Mouse (Mus musculus): ENCODE measurements around the gene Nfic. TPM values are rescaled to one million over a fixed set of nuclear protein-coding genes. Genes with fewer than 3 reads are reported as not detected.

The Nfic gene
- total RNA-seq, 2 experiments from 2014 or later = 8.2 to 23.8 TPM

DNA sequence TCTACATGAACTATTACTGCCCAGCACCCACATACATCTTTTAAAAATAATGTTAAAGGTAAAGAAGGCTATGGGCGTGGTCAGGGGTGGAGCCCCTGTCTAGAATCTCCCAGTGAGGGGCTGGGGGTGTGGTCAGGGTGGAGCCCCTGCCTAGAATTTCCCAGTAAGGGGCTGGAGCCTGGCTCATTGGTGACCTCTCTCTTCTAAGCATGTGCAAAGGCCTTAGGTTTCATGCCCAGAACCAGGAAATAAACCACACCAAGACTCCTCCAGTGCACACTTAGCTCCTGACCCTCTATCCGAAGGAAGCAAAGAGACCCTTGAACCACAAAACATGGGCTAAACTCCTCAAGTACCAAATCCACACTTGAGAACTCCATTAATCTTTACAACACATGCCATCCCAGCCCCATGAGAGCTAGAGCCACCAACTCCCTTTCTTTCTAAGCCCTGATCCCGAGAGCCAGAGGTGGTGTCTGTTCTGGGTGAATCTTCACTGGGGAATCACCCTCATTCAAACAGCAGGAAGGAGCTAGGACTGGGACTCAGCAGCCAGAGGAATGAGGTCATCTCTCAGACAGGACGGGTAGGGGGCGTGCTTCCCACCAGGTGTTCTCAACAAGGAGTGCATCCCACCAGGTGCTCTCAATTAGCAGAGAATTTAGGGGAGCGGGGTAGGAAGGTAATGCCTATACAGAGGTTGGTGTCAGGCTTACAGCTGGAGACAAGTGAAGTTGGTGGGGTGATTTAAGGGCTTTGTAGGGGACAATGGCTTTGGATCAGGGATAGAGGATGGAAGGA, 78.7 kb downstream of the Nfic start:
- peak; percentile 18 for ATAC-seq (replicated peaks; ENCODE audit: low FRiP score, poor library complexity, severe bottlenecking)

- ATAC-seq (replicated peaks; ENCODE audit: low FRiP score, poor library complexity, severe bottlenecking) = no peak
Observed at GRCm38 (mm10) chr10:81375322-81375721, 80.1 kb downstream of the Nfic start.

- ATAC-seq (replicated peaks; ENCODE audit: low FRiP score, poor library complexity, severe bottlenecking) = no peak
Observed at GRCm38 (mm10) chr10:81367207-81367495, 88.3 kb downstream of the Nfic start.

- ATAC-seq (replicated peaks; ENCODE audit: low FRiP score, poor library complexity, severe bottlenecking) = 0 out of 2 replicates have a peak, but pooled peaks have one; percentile 0
Observed at GRCm38 (mm10) chr10:81366477-81367206, 88.8 kb downstream of the Nfic start.

DNA sequence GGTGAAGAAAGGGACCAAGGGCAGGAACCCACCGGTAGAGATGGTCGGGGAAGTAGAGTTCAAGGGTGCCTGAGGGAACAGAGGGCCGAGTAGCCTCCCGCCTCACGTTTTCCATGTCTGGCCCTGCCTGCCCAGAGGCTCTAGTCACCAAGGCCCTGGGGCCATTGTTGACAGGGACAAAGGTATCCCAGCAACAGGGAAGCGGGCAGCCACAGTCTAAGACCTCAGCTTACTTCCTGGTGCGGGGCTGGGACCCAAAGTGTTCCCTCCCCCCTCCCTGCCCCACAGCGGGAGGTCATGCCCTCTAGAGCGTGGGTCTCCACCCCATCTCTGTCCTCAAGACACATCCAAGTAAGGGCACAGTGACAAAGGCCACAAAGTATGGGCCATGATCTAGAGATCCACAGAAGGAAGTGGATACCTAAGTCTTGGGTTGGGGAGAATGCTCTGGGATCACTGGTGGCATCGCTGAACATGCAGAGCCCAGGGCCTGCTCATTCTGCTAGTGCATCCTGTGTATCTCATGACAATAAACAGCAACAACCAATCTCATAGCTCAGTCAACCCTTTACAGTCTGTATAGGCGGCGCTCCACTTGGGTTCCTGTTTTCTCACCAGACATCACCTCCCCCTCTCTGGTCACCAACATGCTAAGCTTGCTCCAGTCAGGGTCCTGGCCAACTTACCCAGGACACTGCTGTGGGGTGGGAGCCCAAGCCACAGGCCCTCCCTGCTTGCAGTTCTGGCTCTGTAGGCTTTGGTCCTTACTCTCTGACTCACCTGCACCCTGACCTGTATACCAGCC, 89.6 kb downstream of the Nfic start, which contains the start of gene 4930404N11Rik:
TSS of gene 4930404N11Rik (minus strand) at position 145 of the 805 bp plus-strand sequence.
- ATAC-seq (replicated peaks; ENCODE audit: low FRiP score, poor library complexity, severe bottlenecking) = peak; percentile 2; the same call in 1 of the 2 replicates

GRCm38 (mm10) chr10:81365073-81365472, 90.4 kb downstream of the Nfic start:
- peak; percentile 2; the same call in 1 of the 2 replicates for ATAC-seq (replicated peaks; ENCODE audit: low FRiP score, poor library complexity, severe bottlenecking)

- ATAC-seq (replicated peaks; ENCODE audit: low FRiP score, poor library complexity, severe bottlenecking) = no peak
Observed at GRCm38 (mm10) chr10:81364666-81365065, 90.8 kb downstream of the Nfic start.

GRCm38 (mm10) chr10:81363436-81364346, 91.7 kb downstream of the Nfic start:
- no peak for ATAC-seq (replicated peaks; ENCODE audit: low FRiP score, poor library complexity, severe bottlenecking)

- ATAC-seq (replicated peaks; ENCODE audit: low FRiP score, poor library complexity, severe bottlenecking) = peak; percentile 60
Observed at GRCm38 (mm10) chr10:81362336-81362949, 93.0 kb downstream of the Nfic start.

- ATAC-seq (replicated peaks; ENCODE audit: low FRiP score, poor library complexity, severe bottlenecking) = no peak
Observed at GRCm38 (mm10) chr10:81360721-81361120, 94.7 kb downstream of the Nfic start.

- no peak for ATAC-seq (replicated peaks; ENCODE audit: low FRiP score, poor library complexity, severe bottlenecking)
Observed at GRCm38 (mm10) chr10:81358841-81359240, 96.6 kb downstream of the Nfic start.

GRCm38 (mm10) chr10:81358209-81358608, 97.2 kb downstream of the Nfic start:
- ATAC-seq (replicated peaks; ENCODE audit: low FRiP score, poor library complexity, severe bottlenecking) = no peak

- peak; percentile 76 for ATAC-seq (replicated peaks; ENCODE audit: low FRiP score, poor library complexity, severe bottlenecking)
Observed at GRCm38 (mm10) chr10:81356991-81357844, 98.2 kb downstream of the Nfic start, which contains the start of gene Mfsd12. Gene Mfsd12 (plus strand): TSS chr10:81357491.

- no peak for ATAC-seq (replicated peaks; ENCODE audit: low FRiP score, poor library complexity, severe bottlenecking)
Observed at GRCm38 (mm10) chr10:81356352-81356990, 99.0 kb downstream of the Nfic start.

DNA sequence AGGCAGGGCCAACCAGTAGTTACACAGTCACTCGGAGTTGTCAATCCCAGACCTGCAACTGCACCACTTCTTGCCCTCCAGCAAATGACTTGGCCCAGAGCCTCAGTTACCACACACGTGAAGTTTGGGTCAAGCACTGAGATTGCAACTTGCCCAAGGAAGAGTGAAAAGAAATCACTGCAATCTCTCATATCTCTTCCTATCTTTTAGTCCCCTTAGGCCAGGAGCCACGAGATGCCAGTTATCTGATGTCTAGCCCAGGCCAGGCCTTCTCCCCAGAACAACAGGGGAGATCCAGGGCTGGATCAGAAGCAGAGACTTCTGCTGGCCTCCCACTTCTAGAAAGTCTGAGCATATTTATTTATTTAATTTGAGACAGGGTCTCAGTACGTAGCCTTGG, 99.9 kb downstream of the Nfic start:
- ATAC-seq (replicated peaks; ENCODE audit: low FRiP score, poor library complexity, severe bottlenecking) = no peak

- ATAC-seq (replicated peaks; ENCODE audit: low FRiP score, poor library complexity, severe bottlenecking) = no peak
Observed at GRCm38 (mm10) chr10:81354738-81355477, 100.5 kb downstream of the Nfic start.
